Mouse (Mus musculus): ENCODE data around the gene Gm13304.
"Not testable (repeated sequence)": the region's sequence is repeated elsewhere in the genome, so short reads cannot be mapped to it uniquely, and the experiment has no call there.

Gm13304 gene

GRCm38 (mm10) chr4:42114517-42114916 lies at the start of gene Gm13304:
Gm13304 (plus strand) TSS chr4:42114817.
- DNase-seq (ENCODE audit: inconsistent age in 2 of 2, low spot score in 1 of 2): not testable (repeated sequence)

- not testable (repeated sequence) for DNase-seq (ENCODE audit: inconsistent age in 2 of 2, low spot score in 1 of 2)
Observed at GRCm38 (mm10) chr4:42090907-42091306, 23.7 kb upstream of the Gm13304 start, which contains the start of gene Gm3893. Gm3893 (plus strand) TSS chr4:42091207.

- DNase-seq (ENCODE audit: inconsistent age in 2 of 2, low spot score in 1 of 2): not testable (repeated sequence)
Observed at GRCm38 (mm10) chr4:42153136-42153535, 38.5 kb downstream of the Gm13304 start, which contains the start of gene Gm13306. Gm13306 (plus strand) TSS chr4:42153436.
